Mouse (Mus musculus): ENCODE measurements around the gene Gm11549. TPM values are rescaled to one million over a fixed set of nuclear protein-coding genes. Genes with fewer than 3 reads are reported as not detected.
A peak's percentile ranks its signal among the peaks of the same experiment; 100 is the strongest.

The Gm11549 gene
- polyA plus RNA-seq, 1 experiment: not detected

DNA sequence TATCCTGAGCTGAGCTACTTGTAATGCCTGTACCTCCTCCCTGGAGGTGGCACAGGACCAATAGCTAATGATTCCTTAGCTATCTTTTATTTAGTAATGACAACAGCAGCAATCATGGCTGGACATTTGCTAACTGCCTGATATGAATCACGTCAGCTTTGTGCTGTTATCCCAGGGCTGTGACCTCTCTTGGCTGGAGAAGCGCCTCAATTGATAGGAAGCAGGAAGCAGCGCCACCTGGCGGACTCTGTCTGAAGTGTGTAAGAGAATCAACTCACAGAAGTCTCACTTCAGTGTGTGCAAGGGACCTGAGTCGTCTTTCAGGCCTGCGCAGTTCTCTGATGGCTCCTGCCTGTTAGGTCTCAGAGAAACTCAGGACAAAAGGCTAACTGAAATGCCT, 26.2 kb downstream of the Gm11549 start:
- 9% methylated on average over 6 of the region's 6 CpGs for WGBS
- Histone ChIP-seq H3K27ac (ENCODE audit: control insufficient read depth, insufficient read depth, low read depth, low read length, poor library complexity) (no peak overlapping the region), H3K4me1 (ENCODE audit: control insufficient read depth, insufficient read depth, low read length) (no peaks in the 10 kb centered on the region), H3K4me3 (replicated peaks; ENCODE audit: control insufficient read depth, low read depth, low read length) (no peak overlapping the region)
- no peak for TF ChIP-seq POLR2A (IDR thresholded peaks at IDR 0.05; ENCODE audit: borderline replicate concordance, control insufficient read depth, low read depth, low read length)
- peak; percentile 84 for TF ChIP-seq CTCF (IDR thresholded peaks at IDR 0.05; ENCODE audit: control insufficient read depth, insufficient read depth, low read length)

- TF ChIP-seq POLR2A (IDR thresholded peaks at IDR 0.05; ENCODE audit: borderline replicate concordance, control insufficient read depth, low read depth, low read length) (no peak), CTCF (IDR thresholded peaks at IDR 0.05; ENCODE audit: control insufficient read depth, insufficient read depth, low read length) (no peak)
- 53% methylated on average over 2 of the region's 2 CpGs for WGBS
- Histone ChIP-seq H3K27ac (ENCODE audit: control insufficient read depth, insufficient read depth, low read depth, low read length, poor library complexity) (no peak overlapping the region), H3K4me3 (replicated peaks; ENCODE audit: control insufficient read depth, low read depth, low read length) (no peak overlapping the region), H3K4me1 (ENCODE audit: control insufficient read depth, insufficient read depth, low read length) (no peaks in the 10 kb centered on the region)
These were observed 27.0 kb downstream of the Gm11549 start for GRCm38 (mm10) chr3:36494613-36495012.

DNA sequence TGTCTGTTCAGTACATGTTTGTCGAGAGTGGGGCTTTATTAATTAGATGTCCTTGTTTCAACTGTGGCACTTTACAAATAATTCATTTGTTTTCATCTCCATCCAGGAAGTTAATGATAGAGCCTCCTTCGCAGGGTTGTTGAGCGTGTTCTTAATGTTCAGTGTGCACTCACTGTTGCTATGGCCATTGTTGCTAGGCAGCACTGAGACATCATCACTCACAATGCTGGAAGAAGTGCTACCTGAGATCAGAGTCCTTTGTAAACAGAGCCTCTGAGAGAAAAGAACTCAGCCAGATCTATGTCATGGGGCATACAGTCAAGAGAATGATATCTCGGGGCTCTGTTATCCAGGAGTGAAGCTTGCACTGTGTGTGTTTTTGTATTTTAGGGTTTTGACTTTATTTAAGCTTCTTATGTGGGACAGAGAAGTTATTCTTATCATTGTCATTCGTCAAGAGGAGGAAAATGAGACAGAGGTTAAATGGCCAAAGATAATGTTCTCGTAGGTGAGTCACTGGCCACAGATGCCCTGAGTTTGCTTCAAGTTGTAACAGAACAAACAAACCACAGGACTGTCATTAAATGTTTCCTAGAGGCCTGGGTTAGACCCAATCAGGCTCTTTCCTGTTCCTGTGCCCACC, 27.9 kb downstream of the Gm11549 start:
- TF ChIP-seq CTCF (IDR thresholded peaks at IDR 0.05; ENCODE audit: control insufficient read depth, insufficient read depth, low read length) (no peak), POLR2A (IDR thresholded peaks at IDR 0.05; ENCODE audit: borderline replicate concordance, control insufficient read depth, low read depth, low read length) (no peak)
- WGBS: 65% methylated on average over 6 of the region's 6 CpGs
- Histone ChIP-seq H3K4me3 (replicated peaks; ENCODE audit: control insufficient read depth, low read depth, low read length) (no peak overlapping the region), H3K27ac (ENCODE audit: control insufficient read depth, insufficient read depth, low read depth, low read length, poor library complexity) (no peak overlapping the region), H3K4me1 (ENCODE audit: control insufficient read depth, insufficient read depth, low read length) (no peaks in the 10 kb centered on the region)

GRCm38 (mm10) chr3:36492716-36493391, 28.8 kb downstream of the Gm11549 start:
- H3K4me3 ChIP-seq (replicated peaks; ENCODE audit: control insufficient read depth, low read depth, low read length): no peak overlapping the region
- 65% methylated on average over 9 of the region's 9 CpGs for whole genome bisulfite sequencing
- no peaks in the 10 kb centered on the region for H3K4me1 ChIP-seq (ENCODE audit: control insufficient read depth, insufficient read depth, low read length)
- TF ChIP-seq CTCF (IDR thresholded peaks at IDR 0.05; ENCODE audit: control insufficient read depth, insufficient read depth, low read length) (no peak), POLR2A (IDR thresholded peaks at IDR 0.05; ENCODE audit: borderline replicate concordance, control insufficient read depth, low read depth, low read length) (no peak)
- no peak overlapping the region for H3K27ac ChIP-seq (ENCODE audit: control insufficient read depth, insufficient read depth, low read depth, low read length, poor library complexity)

- Histone ChIP-seq H3K4me1 (ENCODE audit: control insufficient read depth, insufficient read depth, low read length) (no peaks in the 10 kb centered on the region), H3K27ac (ENCODE audit: control insufficient read depth, insufficient read depth, low read depth, low read length, poor library complexity) (no peak overlapping the region), H3K4me3 (replicated peaks; ENCODE audit: control insufficient read depth, low read depth, low read length) (no peak overlapping the region)
- TF ChIP-seq CTCF (IDR thresholded peaks at IDR 0.05; ENCODE audit: control insufficient read depth, insufficient read depth, low read length): no peak
- 68% methylated on average over 5 of the region's 5 CpGs for WGBS
These were observed 30.1 kb downstream of the Gm11549 start for GRCm38 (mm10) chr3:36491535-36491934.

DNA sequence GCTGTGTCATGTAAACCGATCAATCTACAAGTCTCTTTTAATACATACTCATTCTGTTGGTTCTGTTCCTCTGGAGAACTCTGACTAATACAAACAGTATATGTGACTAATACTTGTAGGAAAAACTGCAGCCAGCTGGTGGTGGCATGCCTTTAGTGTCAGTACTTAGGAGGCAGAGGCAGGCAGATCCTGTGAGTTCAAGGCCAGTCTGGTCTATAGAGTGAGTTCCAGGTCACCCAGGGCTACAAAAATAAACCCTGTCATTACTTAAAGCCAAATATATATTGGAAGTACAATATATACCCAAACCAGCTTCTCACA, 32.1 kb downstream of the Gm11549 start:
- WGBS: 80% methylated on average over 1 of the region's 1 CpGs
- Histone ChIP-seq H3K4me3 (replicated peaks; ENCODE audit: control insufficient read depth, low read depth, low read length) (no peak overlapping the region), H3K4me1 (ENCODE audit: control insufficient read depth, insufficient read depth, low read length) (no peaks in the 10 kb centered on the region), H3K27ac (ENCODE audit: control insufficient read depth, insufficient read depth, low read depth, low read length, poor library complexity) (no peak overlapping the region)
- TF ChIP-seq CTCF (IDR thresholded peaks at IDR 0.05; ENCODE audit: control insufficient read depth, insufficient read depth, low read length) (no peak), POLR2A (IDR thresholded peaks at IDR 0.05; ENCODE audit: borderline replicate concordance, control insufficient read depth, low read depth, low read length) (no peak)

GRCm38 (mm10) chr3:36488899-36489589, 32.6 kb downstream of the Gm11549 start:
- WGBS: 75% methylated on average over 6 of the region's 6 CpGs
- TF ChIP-seq POLR2A (IDR thresholded peaks at IDR 0.05; ENCODE audit: borderline replicate concordance, control insufficient read depth, low read depth, low read length) (no peak), CTCF (IDR thresholded peaks at IDR 0.05; ENCODE audit: control insufficient read depth, insufficient read depth, low read length) (no peak)
- no peaks in the 10 kb centered on the region for H3K4me1 ChIP-seq (ENCODE audit: control insufficient read depth, insufficient read depth, low read length)
- no peak overlapping the region for H3K27ac ChIP-seq (ENCODE audit: control insufficient read depth, insufficient read depth, low read depth, low read length, poor library complexity)
- H3K4me3 ChIP-seq (replicated peaks; ENCODE audit: control insufficient read depth, low read depth, low read length): no peak overlapping the region

DNA sequence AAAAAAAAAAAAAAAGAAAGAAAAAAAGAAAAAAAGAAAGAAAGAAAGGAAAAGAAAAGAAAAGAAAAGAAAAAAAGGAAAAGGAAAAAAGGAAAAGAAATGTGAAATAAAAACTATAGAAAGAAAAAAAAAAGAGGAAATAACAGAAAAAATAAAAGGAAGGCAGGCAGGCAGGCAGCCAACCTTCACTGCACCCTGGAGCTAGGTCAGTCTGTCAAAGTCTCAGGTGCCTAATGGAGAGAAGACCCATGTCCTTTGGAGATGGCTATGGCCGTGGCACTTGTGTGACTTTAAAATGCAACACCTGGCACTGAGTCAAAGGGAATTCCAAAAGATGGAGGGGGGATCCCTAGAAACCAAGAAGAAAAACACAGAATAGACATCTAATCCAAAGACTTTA, 33.2 kb downstream of the Gm11549 start:
- TF ChIP-seq CTCF (IDR thresholded peaks at IDR 0.05; ENCODE audit: control insufficient read depth, insufficient read depth, low read length): no peak
- TF ChIP-seq POLR2A (IDR thresholded peaks at IDR 0.05; ENCODE audit: borderline replicate concordance, control insufficient read depth, low read depth, low read length): no peak
- Histone ChIP-seq H3K4me1 (ENCODE audit: control insufficient read depth, insufficient read depth, low read length) (no peaks in the 10 kb centered on the region), H3K27ac (ENCODE audit: control insufficient read depth, insufficient read depth, low read depth, low read length, poor library complexity) (no peak overlapping the region), H3K4me3 (replicated peaks; ENCODE audit: control insufficient read depth, low read depth, low read length) (no peak overlapping the region)
- 63% methylated on average over 1 of the region's 1 CpGs for WGBS

Data from bone marrow, adult 2 months (tissue).